Mouse (Mus musculus): ENCODE measurements at regions not wholly inside any gene's neighbourhood (a gene's known extent, or its start where the extent isn't known, plus 50 kb on each side); places are given as distances from the start of the nearest gene placed in this dataset.

DNA sequence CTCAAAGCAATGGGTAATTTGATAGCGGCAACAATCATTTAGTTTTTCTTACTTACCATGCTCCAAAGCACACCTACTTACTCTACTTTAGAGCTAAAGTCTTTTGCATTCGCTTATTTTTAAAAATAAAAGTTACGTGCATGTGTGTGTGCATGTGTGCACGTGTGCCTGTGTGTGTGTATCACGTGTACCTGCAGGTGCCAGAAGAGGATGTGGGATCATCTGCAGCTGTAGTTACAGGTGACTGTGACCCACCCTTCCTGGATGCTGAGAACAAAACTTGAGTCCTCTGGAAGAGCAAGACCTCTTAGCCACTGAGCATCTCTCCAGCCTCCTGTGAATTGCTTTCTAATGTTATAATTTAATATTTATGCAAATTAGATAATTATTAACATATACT, 52.0 kb upstream of the Jazf1 start:
- no peak for TF ChIP-seq CTCF (IDR thresholded peaks at IDR 0.05; ENCODE audit: insufficient read depth, low read length)
- TF ChIP-seq POLR2A (IDR thresholded peaks at IDR 0.05; ENCODE audit: borderline replicate concordance, extremely low read depth, low read depth, low read length), result no peak
